Mouse (Mus musculus) C2C12 (cell line): ENCODE data around the gene Ccdc105.

Source experiments
- MYOD1 ChIP-seq: IDR thresholded peaks from one replicate; pipeline ENCODE4 v1.6.1; 2011; ENCODE audit warnings: low read depth; ENCODE audit not compliant: control insufficient read depth, insufficient read length
- USF1 ChIP-seq: IDR thresholded peaks from one replicate; pipeline ENCODE4 v1.6.1; 2011; ENCODE audit warnings: low read depth, mild to moderate bottlenecking, control low read depth, moderate library complexity

GRCm38 (mm10) chr10:78739821-78740220 lies 13.0 kb downstream of the Ccdc105 start:
- TF ChIP-seq USF1 (no peak), MYOD1 (no peak)
